Mouse (Mus musculus) heart, adult 2 months (tissue): ENCODE results near the gene Plekhg4.

Experiments
- EP300 ChIP-seq: fragments of 200-500 bp; IDR thresholded peaks from 2 replicates; pipeline ENCODE4 v1.6.1; 2011; ENCODE audit warnings: low read depth, low read length, control low read depth; ENCODE audit not compliant: insufficient read depth
- POLR2A ChIP-seq: fragments of 200-500 bp; IDR thresholded peaks from 2 replicates; pipeline ENCODE4 v1.6.1; 2011; ENCODE audit warnings: mild to moderate bottlenecking, low read depth, low read length, control low read depth; ENCODE audit not compliant: insufficient read depth

DNA sequence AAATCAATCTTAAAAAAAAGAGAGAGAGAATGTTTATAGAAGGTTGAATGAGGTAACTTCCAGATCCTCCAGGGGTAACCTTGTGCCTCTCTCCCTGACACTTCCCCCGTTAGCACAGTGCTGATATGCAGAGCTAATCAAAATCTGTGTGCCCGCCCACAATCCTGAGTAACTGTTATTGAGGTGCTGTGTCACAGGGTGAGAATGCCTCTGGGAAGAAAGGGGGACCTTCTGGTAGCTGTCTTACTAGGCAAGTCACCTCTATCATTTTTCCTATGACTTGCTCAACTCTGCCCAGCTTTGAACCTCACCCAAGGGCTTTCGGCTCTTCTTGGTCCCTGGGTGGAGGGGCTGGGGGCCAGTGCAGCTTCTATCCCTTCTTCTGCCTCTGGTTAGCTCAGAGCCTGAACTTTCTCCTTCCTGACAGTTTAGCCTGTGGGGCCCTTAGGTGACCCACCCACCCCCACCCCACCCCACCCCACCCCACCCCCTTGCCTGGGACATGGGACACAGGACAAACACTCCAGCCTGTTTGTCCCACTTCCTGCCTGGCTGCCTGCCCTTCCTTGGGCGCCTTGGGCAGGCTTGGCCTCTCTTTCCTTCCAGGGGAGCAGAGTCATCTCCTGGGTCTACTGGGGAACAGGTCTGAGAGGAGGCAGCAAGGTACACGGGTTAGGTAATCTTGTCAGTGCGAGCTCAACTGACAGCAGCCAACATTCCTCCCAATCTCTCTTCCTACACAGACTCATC lies 33.0 kb upstream of the Plekhg4 start:
- TF ChIP-seq POLR2A (no peak), EP300 (no peak)
